Mouse (Mus musculus) stomach, postnatal 0 days (tissue): ENCODE data around the gene Strn4.

Experiments
- CTCF ChIP-seq: IDR thresholded peaks from 2 replicates; pipeline ENCODE4 v1.5.1; 2016; ENCODE audit warnings: antibody characterized with exemption, low read depth, mild to moderate bottlenecking, moderate library complexity
- EP300 ChIP-seq: optimal IDR thresholded peaks from 2 replicates; pipeline ENCODE3; 2016; ENCODE audit warnings: antibody characterized with exemption

- TF ChIP-seq CTCF, result no peak
- TF ChIP-seq EP300, result no peak
These were observed 22.5 kb upstream of the Strn4 start for GRCm38 (mm10) chr7:16793010-16793725.
